Mouse (Mus musculus) ES-E14 (cell line): Measurements from ENCODE around the gene Cpne7.

Experiments used
- CHD2 ChIP-seq: IDR thresholded peaks from 2 replicates; pipeline ENCODE4 v1.6.1; 2014; ENCODE audit warnings: mild to moderate bottlenecking, low read depth, low read length, inconsistent platforms
- HCFC1 ChIP-seq: IDR thresholded peaks from 2 replicates; pipeline ENCODE4 v1.6.1; 2012; ENCODE audit warnings: low read length, inconsistent platforms, borderline replicate concordance; ENCODE audit not compliant: insufficient read depth
- ZC3H11A ChIP-seq: IDR thresholded peaks from 2 replicates; pipeline ENCODE4 v1.6.1; 2012; ENCODE audit warnings: low read depth, mild to moderate bottlenecking, inconsistent platforms, low read length, borderline replicate concordance
- ZNF384 ChIP-seq: IDR thresholded peaks from 2 replicates; pipeline ENCODE4 v1.6.1; 2012; ENCODE audit warnings: low read depth, low read length, inconsistent platforms

DNA sequence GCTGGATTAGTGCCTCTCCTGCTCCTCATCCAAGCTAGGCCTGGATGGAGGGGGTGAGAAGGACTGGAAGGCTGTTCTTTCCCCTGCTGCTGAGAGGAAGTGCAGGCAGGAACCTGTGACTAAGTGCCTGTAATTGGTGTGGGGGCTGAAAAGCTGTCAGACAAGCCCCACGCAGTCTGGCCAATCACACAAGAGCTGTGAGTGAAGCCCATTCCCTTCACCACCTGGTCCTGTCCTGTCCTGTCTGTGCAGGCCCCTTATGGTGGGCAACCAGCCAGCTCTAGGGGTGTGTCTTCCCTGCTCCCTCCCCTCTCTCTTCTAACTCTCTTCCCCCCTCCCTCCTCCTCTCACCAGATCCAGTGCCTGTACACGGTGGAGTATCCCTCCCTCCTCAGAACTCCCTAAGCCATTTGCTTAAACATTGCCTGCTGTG is 20.5 kb downstream of the Cpne7 start:
- TF ChIP-seq ZNF384 (no peak), HCFC1 (no peak), CHD2 (no peak), ZC3H11A (no peak)
